Mouse (Mus musculus): ENCODE results near the gene Zcwpw1. TPM values are rescaled to one million over a fixed set of nuclear protein-coding genes. Genes with fewer than 3 reads are reported as not detected.
"Not testable (repeated sequence)": the region's sequence is repeated elsewhere in the genome, so short reads cannot be mapped to it uniquely, and the experiment has no call there.

Gene Zcwpw1
- total and polyA plus RNA-seq, 2 experiments from 2014 or later, result 4.9 to 11.4 TPM

DNA sequence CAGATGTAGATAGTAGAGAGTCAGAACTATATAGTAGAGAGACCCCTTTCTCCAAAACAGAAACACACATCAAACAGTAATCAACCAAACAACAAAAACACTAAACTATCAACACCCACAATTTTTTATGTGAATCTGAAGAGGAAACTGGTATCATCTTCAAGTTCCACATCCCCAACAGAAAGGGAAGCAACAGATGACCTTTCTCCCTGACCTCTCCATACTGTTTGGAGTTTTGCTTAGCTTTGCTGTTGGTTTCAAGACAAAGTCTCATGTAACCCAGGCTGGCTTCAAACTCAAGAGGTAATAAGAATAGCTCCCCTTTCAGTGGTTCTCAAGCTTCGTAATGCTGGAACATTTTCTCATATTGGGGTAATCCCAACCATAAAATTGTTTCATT, 76.4 kb downstream of the Zcwpw1 start:
- not testable (repeated sequence) for DNase-seq (ENCODE audit: low spot score); H3K9ac ChIP-seq (replicated peaks; ENCODE audit: low read length); ATAC-seq; H3K9me3 ChIP-seq (ENCODE audit: low read length); H3K4me3 ChIP-seq (ENCODE audit: low read length); H3K27ac ChIP-seq; H3K4me1 ChIP-seq (ENCODE audit: insufficient read depth, low read length); H3K27me3 ChIP-seq (ENCODE audit: insufficient read depth, low read length); H3K4me2 ChIP-seq (ENCODE audit: low read depth, low read length); H3K36me3 ChIP-seq (ENCODE audit: insufficient read depth, low read length)
- WGBS, result 86% methylated on average over 1 of the region's 1 CpGs

DNA sequence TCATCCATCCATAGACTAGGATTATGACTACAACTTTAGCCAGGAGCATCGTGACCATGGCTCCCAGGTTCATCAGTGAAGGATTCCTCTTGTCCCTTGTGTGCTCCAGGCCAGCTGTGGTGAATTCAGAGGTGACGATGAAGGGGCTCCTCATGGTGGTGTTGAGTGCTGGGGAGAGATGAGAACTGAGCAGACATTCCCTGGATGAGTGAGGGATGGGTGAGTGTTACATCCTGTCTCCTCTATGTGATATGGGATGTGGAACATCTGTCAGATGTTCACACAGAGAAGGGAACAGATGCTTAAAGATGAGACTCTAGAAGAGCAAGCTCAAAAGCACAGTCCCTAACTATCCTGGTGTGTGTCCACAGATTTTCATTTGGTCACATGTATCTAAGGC, 81.0 kb downstream of the Zcwpw1 start:
- 70% methylated on average over 2 of the region's 2 CpGs for WGBS
- not testable (repeated sequence) for H3K9me3 ChIP-seq (ENCODE audit: low read length); H3K4me3 ChIP-seq (ENCODE audit: low read length); H3K4me2 ChIP-seq (ENCODE audit: low read depth, low read length); ATAC-seq; H3K4me1 ChIP-seq (ENCODE audit: insufficient read depth, low read length); DNase-seq (ENCODE audit: low spot score); H3K27me3 ChIP-seq (ENCODE audit: insufficient read depth, low read length); H3K9ac ChIP-seq (replicated peaks; ENCODE audit: low read length); H3K36me3 ChIP-seq (ENCODE audit: insufficient read depth, low read length); H3K27ac ChIP-seq

DNA sequence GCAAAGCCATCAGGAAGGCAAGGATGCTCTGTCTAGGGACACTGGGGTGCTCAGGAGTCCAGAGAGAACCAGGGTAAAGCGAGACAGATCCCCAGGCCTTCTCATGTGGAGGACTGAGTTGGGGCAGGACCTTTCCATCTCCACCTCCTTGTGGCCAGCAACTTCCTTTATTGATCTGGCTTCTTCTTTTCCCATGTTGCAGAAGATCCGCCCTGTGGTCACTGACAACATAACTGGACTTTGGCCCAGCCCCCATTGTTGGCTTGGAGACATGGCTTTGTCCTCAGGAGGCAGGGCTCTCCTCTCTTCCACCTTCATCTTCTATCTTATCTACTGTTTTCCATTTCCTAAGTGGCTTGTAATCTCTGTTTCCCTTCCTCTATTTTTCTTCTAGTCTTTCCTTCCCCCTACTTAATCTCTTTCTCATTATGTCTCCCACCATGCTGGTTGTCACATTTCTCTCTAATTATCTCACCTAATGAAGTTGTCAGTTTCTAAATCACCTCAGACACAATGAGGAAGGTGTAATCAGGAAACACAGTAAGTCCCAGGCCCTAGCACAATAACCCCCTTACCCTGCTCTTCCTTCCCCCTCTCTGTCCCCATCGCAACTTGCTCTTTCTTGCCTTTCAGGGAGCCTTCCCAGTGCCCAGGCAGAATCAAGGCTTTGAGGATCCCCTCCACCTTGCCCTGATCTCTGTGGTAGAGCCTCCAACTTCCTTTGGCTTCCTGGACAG, 84.2 kb downstream of the Zcwpw1 start, which contains the start of gene Pilrb2:
Gene Pilrb2 (minus strand): TSS at position 172 of the 737 bp plus-strand sequence.
- not testable (repeated sequence) for H3K27ac ChIP-seq; H3K9ac ChIP-seq (replicated peaks; ENCODE audit: low read length); H3K9me3 ChIP-seq (ENCODE audit: low read length); H3K36me3 ChIP-seq (ENCODE audit: insufficient read depth, low read length); H3K4me2 ChIP-seq (ENCODE audit: low read depth, low read length); ATAC-seq; DNase-seq (ENCODE audit: low spot score); H3K4me3 ChIP-seq (ENCODE audit: low read length); H3K27me3 ChIP-seq (ENCODE audit: insufficient read depth, low read length); H3K4me1 ChIP-seq (ENCODE audit: insufficient read depth, low read length)
- 78% methylated on average over 2 of the region's 3 CpGs for WGBS

Other genes with a start within 250 kb of the Zcwpw1 start
- 192 and 253 TPM in 2 replicates for gene Actl6b, start 234.3 kb upstream of the Zcwpw1 start, total RNA-seq (2014; rRNA removed)
- 204 and 207 TPM in 2 replicates for gene Actl6b, start 234.3 kb upstream of the Zcwpw1 start, polyA plus RNA-seq (2015; fragmentation: Nextera tagmentation; extraction: Ambion mirVana)
- 11.1 and 24.2 TPM in 2 replicates for gene Tfr2, start 218.0 kb upstream of the Zcwpw1 start, total RNA-seq (2014; rRNA removed)
- 13.5 and 13.7 TPM in 2 replicates for gene Tfr2, start 218.0 kb upstream of the Zcwpw1 start, polyA plus RNA-seq (2015; fragmentation: Nextera tagmentation; extraction: Ambion mirVana)
- 10.9 and 13.3 TPM in 2 replicates for gene Mospd3, start 186.7 kb upstream of the Zcwpw1 start, total RNA-seq (2014; rRNA removed)
- gene Mospd3, start 186.7 kb upstream of the Zcwpw1 start, polyA plus RNA-seq (2015; fragmentation: Nextera tagmentation; extraction: Ambion mirVana), result 57.3 and 66.7 TPM in 2 replicates
- gene Pcolce, start 174.0 kb upstream of the Zcwpw1 start, total RNA-seq (2014; rRNA removed), result 22.3 and 26.2 TPM in 2 replicates
- 21.5 and 22.0 TPM in 2 replicates for gene Pcolce, start 174.0 kb upstream of the Zcwpw1 start, polyA plus RNA-seq (2015; fragmentation: Nextera tagmentation; extraction: Ambion mirVana)
- gene Fbxo24, start 158.8 kb upstream of the Zcwpw1 start, total RNA-seq (2014; rRNA removed), result 0.25 and 0.26 TPM in 2 replicates
- gene Fbxo24, start 158.8 kb upstream of the Zcwpw1 start, polyA plus RNA-seq (2015; fragmentation: Nextera tagmentation; extraction: Ambion mirVana), result 0.18 TPM in 1 of 2 replicates, not detected in the other
- 9.6 and 10.4 TPM in 2 replicates for gene Lrch4, start 158.7 kb upstream of the Zcwpw1 start, total RNA-seq (2014; rRNA removed)
- gene Lrch4, start 158.7 kb upstream of the Zcwpw1 start, polyA plus RNA-seq (2015; fragmentation: Nextera tagmentation; extraction: Ambion mirVana), result 12.3 and 14.6 TPM in 2 replicates
- gene Gm20605, start 158.6 kb upstream of the Zcwpw1 start, total RNA-seq (2014; rRNA removed), result 3.4 and 4.1 TPM in 2 replicates
- gene Gm20605, start 158.6 kb upstream of the Zcwpw1 start, polyA plus RNA-seq (2015; fragmentation: Nextera tagmentation; extraction: Ambion mirVana), result 4.1 and 5.3 TPM in 2 replicates
- gene Sap25, start 146.5 kb upstream of the Zcwpw1 start, total RNA-seq (2014; rRNA removed), result 0.97 and 5.2 TPM in 2 replicates
- gene Sap25, start 146.5 kb upstream of the Zcwpw1 start, polyA plus RNA-seq (2015; fragmentation: Nextera tagmentation; extraction: Ambion mirVana), result 2.9 and 3.7 TPM in 2 replicates
- gene Irs3, start 142.1 kb upstream of the Zcwpw1 start, total RNA-seq (2014; rRNA removed), result 0.40 and 1.4 TPM in 2 replicates
- 0.36 and 0.39 TPM in 2 replicates for gene Irs3, start 142.1 kb upstream of the Zcwpw1 start, polyA plus RNA-seq (2015; fragmentation: Nextera tagmentation; extraction: Ambion mirVana)
- gene Agfg2, start 103.1 kb upstream of the Zcwpw1 start, total RNA-seq (2014; rRNA removed), result 18.7 and 27.0 TPM in 2 replicates
- gene Agfg2, start 103.1 kb upstream of the Zcwpw1 start, polyA plus RNA-seq (2015; fragmentation: Nextera tagmentation; extraction: Ambion mirVana), result 16.4 and 17.5 TPM in 2 replicates
- gene Nyap1, start 46.2 kb upstream of the Zcwpw1 start, total RNA-seq (2014; rRNA removed), result 192 and 215 TPM in 2 replicates
- 30.0 and 33.2 TPM in 2 replicates for gene Nyap1, start 46.2 kb upstream of the Zcwpw1 start, polyA plus RNA-seq (2015; fragmentation: Nextera tagmentation; extraction: Ambion mirVana)
- gene Tsc22d4, start 42.1 kb upstream of the Zcwpw1 start, total RNA-seq (2014; rRNA removed), result 383 and 444 TPM in 2 replicates
- 251 and 270 TPM in 2 replicates for gene Tsc22d4, start 42.1 kb upstream of the Zcwpw1 start, polyA plus RNA-seq (2015; fragmentation: Nextera tagmentation; extraction: Ambion mirVana)
- 52.8 and 67.0 TPM in 2 replicates for gene Ppp1r35, start 8.9 kb upstream of the Zcwpw1 start, total RNA-seq (2014; rRNA removed)
- gene Ppp1r35, start 8.9 kb upstream of the Zcwpw1 start, polyA plus RNA-seq (2015; fragmentation: Nextera tagmentation; extraction: Ambion mirVana), result 35.5 and 37.1 TPM in 2 replicates
- gene Mepce, start 143 bp upstream of the Zcwpw1 start, total RNA-seq (2014; rRNA removed), result 40.3 and 49.2 TPM in 2 replicates
- gene Mepce, start 143 bp upstream of the Zcwpw1 start, polyA plus RNA-seq (2015; fragmentation: Nextera tagmentation; extraction: Ambion mirVana), result 16.8 and 17.1 TPM in 2 replicates
- 0.07 and 0.47 TPM in 2 replicates for gene Pilra, start 48.5 kb downstream of the Zcwpw1 start, total RNA-seq (2014; rRNA removed)
- 0.43 and 0.46 TPM in 2 replicates for gene Pilra, start 48.5 kb downstream of the Zcwpw1 start, polyA plus RNA-seq (2015; fragmentation: Nextera tagmentation; extraction: Ambion mirVana)
- not detected in 2 replicates for gene Pilrb1, start 70.3 kb downstream of the Zcwpw1 start, total RNA-seq (2014; rRNA removed)
- gene Pilrb1, start 70.3 kb downstream of the Zcwpw1 start, polyA plus RNA-seq (2015; fragmentation: Nextera tagmentation; extraction: Ambion mirVana), result not detected in 2 replicates
- not detected in 2 replicates for gene Pilrb2, start 84.0 kb downstream of the Zcwpw1 start, total RNA-seq (2014; rRNA removed)
- gene Pilrb2, start 84.0 kb downstream of the Zcwpw1 start, polyA plus RNA-seq (2015; fragmentation: Nextera tagmentation; extraction: Ambion mirVana), result not detected in 2 replicates
- 0.16 TPM in 1 of 2 replicates, not detected in the other for gene Cyp3a13, start 133.8 kb downstream of the Zcwpw1 start, total RNA-seq (2014; rRNA removed)
- gene Cyp3a13, start 133.8 kb downstream of the Zcwpw1 start, polyA plus RNA-seq (2015; fragmentation: Nextera tagmentation; extraction: Ambion mirVana), result 0.05 TPM in 1 of 2 replicates, not detected in the other
- gene Gjc3, start 175.3 kb downstream of the Zcwpw1 start, total RNA-seq (2014; rRNA removed), result 6.0 and 8.4 TPM in 2 replicates
- 5.8 and 6.6 TPM in 2 replicates for gene Gjc3, start 175.3 kb downstream of the Zcwpw1 start, polyA plus RNA-seq (2015; fragmentation: Nextera tagmentation; extraction: Ambion mirVana)
- gene Azgp1, start 193.7 kb downstream of the Zcwpw1 start, total RNA-seq (2014; rRNA removed), result not detected in 2 replicates
- not detected in 2 replicates for gene Azgp1, start 193.7 kb downstream of the Zcwpw1 start, polyA plus RNA-seq (2015; fragmentation: Nextera tagmentation; extraction: Ambion mirVana)
- gene Smok3a, start 233.5 kb downstream of the Zcwpw1 start, total RNA-seq (2014; rRNA removed), result not detected in 2 replicates
- not detected in 2 replicates for gene Smok3a, start 233.5 kb downstream of the Zcwpw1 start, polyA plus RNA-seq (2015; fragmentation: Nextera tagmentation; extraction: Ambion mirVana)
- not detected in 2 replicates for gene Smok3b, start 233.6 kb downstream of the Zcwpw1 start, total RNA-seq (2014; rRNA removed)
- not detected in 2 replicates for gene Smok3b, start 233.6 kb downstream of the Zcwpw1 start, polyA plus RNA-seq (2015; fragmentation: Nextera tagmentation; extraction: Ambion mirVana)

All from hindbrain, postnatal 0 days (tissue).